Mouse (Mus musculus): ENCODE measurements around the gene Klk1b11. TPM values are rescaled to one million over a fixed set of nuclear protein-coding genes. Genes with fewer than 3 reads are reported as not detected.
"Not testable (repeated sequence)": the region's sequence is repeated elsewhere in the genome, so short reads cannot be mapped to it uniquely, and the experiment has no call there.

Gene Klk1b11
- not detected in 2 replicates for polyA plus RNA-seq (2011; ENCODE audit: insufficient read depth, insufficient read length, low read depth, missing spikeins)

- not testable (repeated sequence) for H3K9ac ChIP-seq (ENCODE audit: low read depth, poor library complexity, severe bottlenecking); H3K4me3 ChIP-seq (ENCODE audit: low read depth, low read length); H3K4me1 ChIP-seq (ENCODE audit: control insufficient read depth, insufficient read depth, low read length); H3K27me3 ChIP-seq (ENCODE audit: control insufficient read depth, insufficient read depth, low read length, poor library complexity, severe bottlenecking); H3K27ac ChIP-seq (ENCODE audit: insufficient read depth, low read length); H3K9me3 ChIP-seq (replicated peaks; ENCODE audit: control insufficient read depth, insufficient read depth, low read length, poor library complexity, severe bottlenecking); H3K36me3 ChIP-seq (ENCODE audit: control insufficient read depth, insufficient read depth, low read length, poor library complexity, severe bottlenecking)
Observed at GRCm38 (mm10) chr7:43995577-43995976, at the start of gene Klk1b11. Gene Klk1b11 (plus strand): TSS chr7:43995877.

GRCm38 (mm10) chr7:43950364-43950763 lies 45.3 kb upstream of the Klk1b11 start, which contains the start of gene Klk1b8:
Gene Klk1b8 (plus strand): TSS chr7:43950664.
- no peaks in the 10 kb centered on the region for H3K9me3 ChIP-seq (replicated peaks; ENCODE audit: control insufficient read depth, insufficient read depth, low read length, poor library complexity, severe bottlenecking)

GRCm38 (mm10) chr7:43952703-43953102 lies 43.0 kb upstream of the Klk1b11 start:
- no peak for TF ChIP-seq EP300 (IDR thresholded peaks at IDR 0.05; ENCODE audit: insufficient read depth, low read depth, low read length)
- no peak for TF ChIP-seq CTCF (IDR thresholded peaks at IDR 0.05; ENCODE audit: low read depth, low read length)
- TF ChIP-seq POLR2A (IDR thresholded peaks at IDR 0.05; ENCODE audit: insufficient read depth, low read length) = no peak
- Histone ChIP-seq H3K9ac (ENCODE audit: low read depth, poor library complexity, severe bottlenecking) (no peak overlapping the region), H3K36me3 (ENCODE audit: control insufficient read depth, insufficient read depth, low read length, poor library complexity, severe bottlenecking) (no peaks in the 10 kb centered on the region)

More at GRCm38 (mm10) chr7:43950364-43950763, 45.3 kb upstream of the Klk1b11 start, which contains the start of gene Klk1b8:
- Histone ChIP-seq H3K27me3 (ENCODE audit: control insufficient read depth, insufficient read depth, low read length, poor library complexity, severe bottlenecking) (no peaks in the 10 kb centered on the region), H3K4me1 (ENCODE audit: control insufficient read depth, insufficient read depth, low read length) (no peaks in the 10 kb centered on the region), H3K9ac (ENCODE audit: low read depth, poor library complexity, severe bottlenecking) (no peak within 1 kb of the TSS), H3K27ac (ENCODE audit: insufficient read depth, low read length) (no peak within 1 kb of the TSS), H3K36me3 (ENCODE audit: control insufficient read depth, insufficient read depth, low read length, poor library complexity, severe bottlenecking) (no peaks in the 10 kb centered on the region), H3K4me3 (ENCODE audit: low read depth, low read length) (no peak within 1 kb of the TSS)
- TF ChIP-seq EP300 (IDR thresholded peaks at IDR 0.05; ENCODE audit: insufficient read depth, low read depth, low read length) (no peak), CTCF (IDR thresholded peaks at IDR 0.05; ENCODE audit: low read depth, low read length) (no peak), POLR2A (IDR thresholded peaks at IDR 0.05; ENCODE audit: insufficient read depth, low read length) (no peak)

GRCm38 (mm10) chr7:43966451-43966850 lies 29.2 kb upstream of the Klk1b11 start, which contains the start of gene Klk1b1:
Gene Klk1b1 (plus strand): TSS chr7:43966751.
- Histone ChIP-seq H3K4me1 (ENCODE audit: control insufficient read depth, insufficient read depth, low read length) (no peaks in the 10 kb centered on the region), H3K36me3 (ENCODE audit: control insufficient read depth, insufficient read depth, low read length, poor library complexity, severe bottlenecking) (no peaks in the 10 kb centered on the region), H3K4me3 (ENCODE audit: low read depth, low read length) (no peak within 1 kb of the TSS), H3K9ac (ENCODE audit: low read depth, poor library complexity, severe bottlenecking) (no peak within 1 kb of the TSS), H3K27ac (ENCODE audit: insufficient read depth, low read length) (no peak within 1 kb of the TSS), H3K9me3 (replicated peaks; ENCODE audit: control insufficient read depth, insufficient read depth, low read length, poor library complexity, severe bottlenecking) (no peaks in the 10 kb centered on the region), H3K27me3 (ENCODE audit: control insufficient read depth, insufficient read depth, low read length, poor library complexity, severe bottlenecking) (no peaks in the 10 kb centered on the region)
- no peak for TF ChIP-seq EP300 (IDR thresholded peaks at IDR 0.05; ENCODE audit: insufficient read depth, low read depth, low read length)
- TF ChIP-seq POLR2A (IDR thresholded peaks at IDR 0.05; ENCODE audit: insufficient read depth, low read length) = no peak
- TF ChIP-seq CTCF (IDR thresholded peaks at IDR 0.05; ENCODE audit: low read depth, low read length) = no peak

More at GRCm38 (mm10) chr7:43952703-43953102, 43.0 kb upstream of the Klk1b11 start:
- H3K4me1 ChIP-seq (ENCODE audit: control insufficient read depth, insufficient read depth, low read length) = no peaks in the 10 kb centered on the region
- H3K27ac ChIP-seq (ENCODE audit: insufficient read depth, low read length) = no peak overlapping the region
- H3K4me3 ChIP-seq (ENCODE audit: low read depth, low read length) = no peak overlapping the region
- H3K27me3 ChIP-seq (ENCODE audit: control insufficient read depth, insufficient read depth, low read length, poor library complexity, severe bottlenecking) = no peaks in the 10 kb centered on the region
- no peaks in the 10 kb centered on the region for H3K9me3 ChIP-seq (replicated peaks; ENCODE audit: control insufficient read depth, insufficient read depth, low read length, poor library complexity, severe bottlenecking)

- TF ChIP-seq EP300 (IDR thresholded peaks at IDR 0.05; ENCODE audit: insufficient read depth, low read depth, low read length) (no peak), CTCF (IDR thresholded peaks at IDR 0.05; ENCODE audit: low read depth, low read length) (no peak), POLR2A (IDR thresholded peaks at IDR 0.05; ENCODE audit: insufficient read depth, low read length) (no peak)
- Histone ChIP-seq H3K27ac (ENCODE audit: insufficient read depth, low read length) (no peak overlapping the region), H3K9me3 (replicated peaks; ENCODE audit: control insufficient read depth, insufficient read depth, low read length, poor library complexity, severe bottlenecking) (no peaks in the 10 kb centered on the region), H3K4me3 (ENCODE audit: low read depth, low read length) (no peak overlapping the region), H3K36me3 (ENCODE audit: control insufficient read depth, insufficient read depth, low read length, poor library complexity, severe bottlenecking) (no peaks in the 10 kb centered on the region), H3K9ac (ENCODE audit: low read depth, poor library complexity, severe bottlenecking) (no peak overlapping the region), H3K27me3 (ENCODE audit: control insufficient read depth, insufficient read depth, low read length, poor library complexity, severe bottlenecking) (no peaks in the 10 kb centered on the region), H3K4me1 (ENCODE audit: control insufficient read depth, insufficient read depth, low read length) (no peaks in the 10 kb centered on the region)
Observed at GRCm38 (mm10) chr7:43967058-43967457, 28.6 kb upstream of the Klk1b11 start.

GRCm38 (mm10) chr7:43967612-43968011 lies 28.1 kb upstream of the Klk1b11 start:
- no peaks in the 10 kb centered on the region for H3K4me1 ChIP-seq (ENCODE audit: control insufficient read depth, insufficient read depth, low read length)
- H3K9ac ChIP-seq (ENCODE audit: low read depth, poor library complexity, severe bottlenecking) = no peak overlapping the region
- TF ChIP-seq EP300 (IDR thresholded peaks at IDR 0.05; ENCODE audit: insufficient read depth, low read depth, low read length) (no peak), CTCF (IDR thresholded peaks at IDR 0.05; ENCODE audit: low read depth, low read length) (no peak), POLR2A (IDR thresholded peaks at IDR 0.05; ENCODE audit: insufficient read depth, low read length) (no peak)
- H3K36me3 ChIP-seq (ENCODE audit: control insufficient read depth, insufficient read depth, low read length, poor library complexity, severe bottlenecking) = no peaks in the 10 kb centered on the region
- H3K27ac ChIP-seq (ENCODE audit: insufficient read depth, low read length) = no peak overlapping the region
- no peak overlapping the region for H3K4me3 ChIP-seq (ENCODE audit: low read depth, low read length)
- H3K9me3 ChIP-seq (replicated peaks; ENCODE audit: control insufficient read depth, insufficient read depth, low read length, poor library complexity, severe bottlenecking) = no peaks in the 10 kb centered on the region
- no peaks in the 10 kb centered on the region for H3K27me3 ChIP-seq (ENCODE audit: control insufficient read depth, insufficient read depth, low read length, poor library complexity, severe bottlenecking)

- not testable (repeated sequence) for H3K9me3 ChIP-seq (replicated peaks; ENCODE audit: control insufficient read depth, insufficient read depth, low read length, poor library complexity, severe bottlenecking); H3K4me3 ChIP-seq (ENCODE audit: low read depth, low read length); H3K36me3 ChIP-seq (ENCODE audit: control insufficient read depth, insufficient read depth, low read length, poor library complexity, severe bottlenecking); H3K9ac ChIP-seq (ENCODE audit: low read depth, poor library complexity, severe bottlenecking); H3K27me3 ChIP-seq (ENCODE audit: control insufficient read depth, insufficient read depth, low read length, poor library complexity, severe bottlenecking); H3K27ac ChIP-seq (ENCODE audit: insufficient read depth, low read length); H3K4me1 ChIP-seq (ENCODE audit: control insufficient read depth, insufficient read depth, low read length)
Observed at GRCm38 (mm10) chr7:43975761-43976160, 19.9 kb upstream of the Klk1b11 start, which contains the start of gene Klk1b9. Gene Klk1b9 (plus strand): TSS chr7:43976061.
